Mouse (Mus musculus): Measurements from ENCODE around the gene Rragd.
"Not testable (repeated sequence)": the region's sequence is repeated elsewhere in the genome, so short reads cannot be mapped to it uniquely, and the experiment has no call there.

Rragd gene

DNA sequence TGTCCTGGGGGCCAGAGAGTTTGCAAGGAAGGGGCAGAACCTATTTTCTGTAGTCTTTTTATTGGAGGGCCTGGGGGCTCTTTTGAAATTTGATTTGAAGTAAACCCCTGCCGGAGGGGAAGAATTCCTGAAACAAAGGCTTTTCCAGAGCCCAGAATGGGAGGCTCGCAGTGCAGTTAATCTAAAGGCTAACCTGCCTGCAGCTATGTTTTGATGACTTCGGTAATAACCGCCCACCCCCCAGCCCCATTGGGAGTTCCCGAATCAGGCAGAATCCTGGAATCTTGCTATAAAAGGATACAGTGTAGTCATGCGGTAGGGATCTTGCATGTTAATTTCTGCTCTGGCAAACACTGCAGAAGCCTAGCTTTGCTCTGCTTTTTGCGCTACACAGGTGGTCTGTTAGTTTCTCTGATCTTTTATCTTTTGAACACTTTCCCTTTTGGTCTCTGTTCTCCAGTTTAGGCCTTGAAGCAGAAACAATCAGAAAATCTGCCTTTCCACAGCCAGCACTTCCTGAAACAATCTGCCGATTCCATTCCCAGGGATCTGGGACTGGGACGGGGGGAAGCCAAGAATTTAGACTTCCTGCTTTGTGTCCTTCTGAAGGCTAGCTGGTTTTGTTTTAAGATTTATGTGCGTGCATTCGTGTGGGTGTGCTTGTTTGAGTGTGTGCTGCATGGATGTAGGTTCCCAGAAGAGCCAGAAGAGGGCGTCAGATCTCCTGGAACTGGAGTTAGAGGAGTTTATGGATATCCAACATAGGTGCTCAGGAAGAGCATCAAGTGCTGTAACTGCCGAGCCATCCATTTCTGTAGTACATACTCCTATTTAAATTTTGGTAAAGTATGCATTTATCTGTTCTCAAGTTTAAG lies 2.2 kb downstream of the Rragd start:
- DNase-seq (ENCODE audit: low spot score in 2 of 2), result peak in 1 of 2 experiments; percentile 23

DNA sequence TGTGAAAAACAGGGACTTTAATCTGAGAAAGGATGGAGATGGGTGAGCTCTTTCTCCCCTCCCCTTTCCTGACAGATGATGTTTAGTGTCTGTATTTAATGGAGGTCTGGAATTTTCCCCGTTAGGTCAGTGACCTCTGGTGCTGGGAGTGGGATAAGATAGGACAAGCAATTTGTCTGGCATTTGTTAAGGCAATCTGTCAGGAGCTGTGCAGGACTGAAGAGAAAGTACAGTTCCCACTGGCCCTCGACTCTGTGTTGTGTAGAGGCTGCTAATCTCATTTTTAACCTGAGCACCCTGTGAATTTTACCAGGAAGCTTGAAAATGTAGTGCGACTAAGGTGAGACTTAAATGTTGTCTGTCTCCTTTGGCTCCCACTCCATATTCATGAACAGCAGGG lies 2.8 kb downstream of the Rragd start:
- DNase-seq (ENCODE audit: low spot score in 2 of 2), result no peak

DNA sequence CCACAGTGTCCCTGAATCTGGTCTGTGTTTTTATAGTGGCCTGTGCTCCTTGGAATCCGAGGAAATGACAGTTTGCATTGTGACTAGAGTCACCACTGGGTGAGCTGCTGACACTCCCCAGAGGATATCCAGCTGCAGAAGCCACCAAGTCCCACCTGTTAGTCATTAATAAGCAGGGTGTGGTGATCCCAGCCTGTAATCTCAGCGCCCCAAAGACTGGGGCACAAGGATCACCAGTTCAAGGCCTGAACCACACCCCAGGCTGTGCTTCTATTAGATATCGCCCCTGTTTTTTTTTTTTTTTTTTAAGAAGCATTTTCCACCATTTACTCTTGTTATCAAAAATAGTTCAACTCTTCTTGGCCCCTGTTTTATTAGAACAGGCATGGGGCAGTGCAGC lies 4.2 kb downstream of the Rragd start:
- no peak for DNase-seq (ENCODE audit: low spot score in 2 of 2)

DNA sequence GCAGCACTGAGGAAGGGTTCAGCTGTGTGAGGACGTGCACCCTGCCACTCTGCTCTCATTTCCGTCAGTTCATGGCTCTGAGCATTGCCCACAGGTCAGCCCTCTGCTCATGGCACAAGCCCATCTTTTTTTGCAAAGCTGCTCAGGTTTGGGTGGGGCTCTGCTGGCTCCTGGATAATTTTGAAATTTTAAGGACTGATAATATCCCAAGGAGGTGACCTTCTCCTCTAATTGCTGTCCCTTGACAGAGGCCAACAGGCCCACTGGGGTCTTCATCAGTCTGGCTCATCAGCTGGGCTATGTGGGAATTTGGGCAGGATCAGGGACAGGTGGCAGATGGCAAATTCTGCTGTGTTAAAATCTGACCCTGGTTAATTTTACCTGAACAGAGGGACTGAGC lies 6.5 kb downstream of the Rragd start:
- no peak for DNase-seq (ENCODE audit: low spot score in 2 of 2)

DNA sequence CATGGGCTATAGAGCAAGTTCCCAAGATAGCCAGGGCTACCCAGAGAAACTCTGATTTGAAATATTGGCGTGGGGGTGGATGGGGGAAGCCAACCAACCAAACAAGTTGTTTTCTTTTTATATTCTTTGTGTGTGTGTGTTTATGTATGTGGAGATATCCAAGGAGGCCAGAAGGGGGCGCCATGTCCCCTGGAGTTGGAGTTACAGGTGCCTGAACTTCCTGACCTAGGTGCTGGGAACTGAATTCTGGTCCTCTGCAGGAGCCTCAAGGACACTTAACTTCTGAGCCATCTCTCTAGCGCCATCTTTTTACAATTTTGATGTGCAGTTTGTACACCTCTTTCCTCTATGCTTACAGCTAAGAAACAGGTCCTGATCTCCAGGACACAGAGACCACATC lies 11.3 kb downstream of the Rragd start:
- DNase-seq (ENCODE audit: low spot score in 2 of 2), result no peak

DNA sequence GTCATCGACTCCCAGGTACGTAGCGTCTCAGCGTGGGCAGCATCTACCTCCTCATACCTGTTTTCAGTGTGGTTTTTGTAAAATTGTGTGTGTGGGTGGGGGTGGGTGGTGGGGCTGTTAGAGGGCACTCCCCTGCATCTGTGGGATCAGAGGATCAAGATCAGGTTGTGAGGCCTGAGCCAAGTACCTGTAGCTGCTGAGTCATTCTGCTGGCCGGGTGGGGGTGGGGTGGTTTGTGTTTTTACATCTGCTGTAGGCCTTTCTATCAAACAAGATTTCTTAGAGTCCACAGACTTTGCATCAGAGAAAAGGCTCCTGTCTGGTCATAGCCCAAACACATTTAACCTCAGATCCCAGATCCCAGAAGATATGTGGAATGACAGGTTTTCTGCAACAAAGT lies 13.2 kb downstream of the Rragd start:
- DNase-seq (ENCODE audit: low spot score in 2 of 2), result no peak

DNA sequence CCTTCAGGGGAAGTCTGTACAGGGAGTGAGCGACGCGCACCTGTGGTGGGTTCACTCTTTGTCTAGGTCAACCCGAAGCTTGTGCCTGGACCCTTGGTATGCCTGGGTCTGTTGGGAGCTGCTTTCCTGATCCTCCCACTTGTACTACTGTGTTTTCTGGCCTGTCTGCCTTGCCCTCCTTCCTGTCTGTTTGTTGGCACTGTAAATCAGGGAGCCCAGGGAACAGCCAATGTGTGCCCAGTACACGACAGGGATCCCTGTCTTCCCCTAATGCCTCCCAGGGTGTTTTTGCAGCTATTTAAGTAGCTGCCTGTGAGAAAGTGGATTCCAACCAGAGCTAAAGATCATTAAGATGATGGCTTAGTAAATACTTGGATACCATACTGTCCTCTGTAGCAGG lies 14.7 kb downstream of the Rragd start:
- no peak for DNase-seq (ENCODE audit: low spot score in 2 of 2)

DNA sequence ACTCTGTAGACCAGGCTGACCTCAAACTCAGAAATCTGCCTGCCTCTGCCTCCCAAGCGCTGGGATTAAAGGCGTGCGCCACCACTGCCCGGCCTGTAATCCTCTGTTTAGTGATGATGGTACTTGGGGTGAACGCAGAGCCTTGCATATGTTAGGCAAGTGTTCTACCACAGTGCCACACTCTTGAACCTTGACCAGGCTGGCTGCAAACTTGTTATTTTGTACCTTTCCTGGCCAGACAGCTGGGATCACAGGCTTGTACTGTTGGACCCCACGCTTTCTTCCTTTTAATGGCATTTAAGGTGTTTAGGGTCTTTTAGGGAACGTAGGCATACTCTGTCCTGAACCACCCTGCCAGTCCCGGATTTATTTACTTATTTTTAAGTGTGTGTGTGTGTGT lies 16.2 kb downstream of the Rragd start:
- no peak for DNase-seq (ENCODE audit: low spot score in 2 of 2)

DNA sequence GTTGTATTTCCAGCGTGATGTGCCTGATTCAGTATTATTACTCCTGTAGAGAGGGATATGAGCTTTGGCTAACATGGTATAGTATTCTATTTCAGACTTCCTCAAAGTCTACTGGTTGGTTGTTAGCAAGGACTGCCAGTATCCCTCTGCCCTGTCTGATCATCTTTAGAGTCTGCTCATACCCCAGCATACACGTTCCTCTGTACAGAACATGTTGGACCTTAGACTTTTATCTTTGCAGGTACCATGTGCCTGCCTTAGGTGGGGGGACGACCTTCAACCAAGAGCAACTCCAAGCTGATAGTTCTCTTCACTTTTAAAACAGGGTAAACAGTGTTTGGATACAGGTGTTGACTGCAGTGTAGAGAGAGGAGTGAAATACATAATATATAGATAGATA lies 19.2 kb downstream of the Rragd start:
- no peak for DNase-seq (ENCODE audit: low spot score in 2 of 2)

DNA sequence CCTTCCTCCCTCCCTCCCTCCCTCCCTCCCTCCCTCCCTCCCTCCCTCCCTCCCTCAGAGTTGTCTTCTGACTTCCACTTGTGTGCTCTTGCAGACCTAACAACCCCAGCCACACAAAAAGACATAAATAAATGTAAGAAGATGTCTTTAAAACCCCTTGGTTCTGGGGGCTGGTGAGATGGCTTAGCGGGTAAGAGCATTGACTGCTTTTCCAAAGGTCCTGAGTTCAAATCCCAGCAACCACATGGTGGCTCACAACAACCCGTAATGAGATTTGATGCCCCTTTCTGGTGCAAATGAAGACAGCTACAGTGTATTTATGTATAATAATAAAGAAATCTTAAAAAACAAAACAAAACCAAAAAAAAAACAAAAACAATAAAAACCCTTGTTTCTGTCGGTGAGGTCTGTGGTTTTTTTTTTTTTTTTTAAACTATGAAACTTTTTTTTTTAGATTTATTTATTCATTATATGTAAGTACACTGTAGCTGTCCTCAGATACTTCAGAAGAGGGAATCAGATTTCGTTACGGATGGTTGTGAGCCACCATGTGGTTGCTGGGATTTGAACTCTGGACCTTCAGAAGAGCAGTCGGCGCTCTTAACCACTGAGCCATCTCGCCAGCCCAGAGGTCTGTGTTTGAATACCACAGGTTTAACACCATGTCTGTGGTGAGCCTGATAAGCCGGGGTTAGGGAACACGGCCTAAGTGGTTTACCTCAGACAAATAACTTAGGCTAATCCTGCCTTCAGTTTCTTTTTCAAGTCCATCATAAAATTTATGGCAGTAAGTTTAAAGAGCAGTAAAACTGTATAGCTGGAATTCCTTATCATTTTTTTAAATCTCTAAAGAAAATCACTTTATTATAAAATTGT lies 23.0 kb downstream of the Rragd start:
- DNase-seq (ENCODE audit: low spot score in 2 of 2), result not testable (repeated sequence)

DNA sequence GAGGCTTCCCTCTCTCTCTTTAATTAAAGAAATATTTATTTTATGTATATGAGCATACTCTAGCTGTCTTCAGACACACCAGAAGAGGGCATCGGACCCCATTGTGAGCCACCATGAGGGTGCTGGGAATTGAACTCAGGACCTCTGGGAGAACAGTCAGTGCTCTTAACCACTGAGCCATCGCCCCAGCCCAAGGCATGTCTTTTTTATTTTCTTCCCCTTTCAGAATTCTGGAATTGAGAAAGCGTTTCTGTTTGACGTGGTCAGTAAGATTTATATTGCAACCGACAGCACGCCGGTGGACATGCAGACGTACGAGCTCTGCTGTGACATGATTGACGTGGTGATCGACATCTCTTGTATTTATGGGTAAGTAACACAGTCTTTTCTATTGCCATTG lies 24.0 kb downstream of the Rragd start:
- DNase-seq (ENCODE audit: low spot score in 2 of 2), result no peak

DNA sequence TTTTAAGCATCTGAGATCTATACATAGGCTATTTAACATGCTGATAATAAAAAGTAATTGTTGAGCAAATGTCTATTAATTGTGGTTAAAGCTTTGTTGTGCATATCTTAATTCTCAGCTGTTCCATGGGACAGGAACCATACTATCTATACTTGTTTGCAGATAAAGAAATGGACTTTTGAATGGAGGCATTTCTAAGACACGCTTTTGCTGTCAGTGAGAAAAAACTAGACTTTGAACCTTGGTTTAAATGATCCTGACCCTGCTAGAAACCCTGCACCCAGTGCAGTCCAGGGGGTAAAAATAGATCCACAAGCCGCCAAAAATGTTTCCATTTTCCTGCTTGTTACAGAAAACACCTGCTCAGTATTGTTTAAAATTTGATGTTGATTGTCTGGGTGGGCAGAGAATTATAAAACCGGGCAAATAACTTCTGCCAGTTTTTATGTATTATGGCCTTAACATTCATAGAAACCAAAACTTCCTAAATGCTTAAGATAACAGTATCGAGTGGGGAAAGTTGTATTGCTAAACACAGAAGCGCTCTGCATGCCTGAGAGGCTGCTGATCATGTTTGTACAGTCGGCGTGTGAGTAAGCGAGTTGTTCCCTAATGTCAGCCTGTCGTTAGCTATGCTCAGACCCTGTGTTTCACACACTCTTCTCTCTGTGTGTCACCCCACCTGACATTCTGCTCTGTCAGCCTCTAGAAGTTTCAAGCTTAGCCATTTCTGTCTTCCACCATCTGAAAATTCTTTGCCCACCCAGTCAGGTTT lies 24.8 kb downstream of the Rragd start:
- no peak for DNase-seq (ENCODE audit: low spot score in 2 of 2)

DNA sequence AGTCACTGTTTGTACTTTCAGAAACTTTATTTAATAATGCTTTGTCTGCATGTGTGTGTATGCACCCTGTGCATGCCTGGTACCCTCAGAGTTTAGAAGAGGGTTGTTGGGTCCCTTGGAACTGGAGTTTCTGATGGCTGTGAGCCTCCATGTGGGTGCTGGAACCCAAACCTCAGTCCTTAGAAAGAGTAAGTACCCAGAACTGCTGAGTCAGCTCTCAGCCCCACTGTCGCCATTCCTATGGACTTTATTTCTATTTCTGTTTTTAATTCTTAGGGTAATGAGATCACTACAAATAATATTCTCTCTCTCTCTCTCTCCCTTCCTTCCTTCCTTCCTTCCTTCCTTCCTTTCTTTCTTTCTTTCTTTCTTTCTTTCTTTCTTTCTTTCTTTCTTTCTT lies 27.2 kb downstream of the Rragd start:
- no peak for DNase-seq (ENCODE audit: low spot score in 2 of 2)

DNA sequence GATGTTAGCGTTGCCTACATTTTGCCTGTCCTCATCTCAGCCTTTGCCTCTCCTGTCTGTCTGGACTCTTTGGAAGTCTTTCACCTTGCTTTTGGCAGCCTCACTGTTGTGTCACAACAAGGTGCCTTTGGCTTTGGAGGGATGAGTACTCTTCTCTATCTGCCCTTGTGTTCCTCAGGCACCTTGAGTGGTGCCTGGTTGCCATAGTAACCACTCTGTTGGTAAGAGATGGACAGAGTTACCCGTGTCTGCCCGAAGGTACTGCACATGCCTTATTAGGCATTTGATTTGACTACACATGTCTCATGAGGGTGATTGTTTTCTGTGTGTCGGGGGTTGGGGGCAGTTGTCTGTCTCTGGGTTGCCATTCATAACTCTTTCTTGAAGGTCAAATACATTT lies 29.6 kb downstream of the Rragd start:
- no peak for DNase-seq (ENCODE audit: low spot score in 2 of 2)

DNA sequence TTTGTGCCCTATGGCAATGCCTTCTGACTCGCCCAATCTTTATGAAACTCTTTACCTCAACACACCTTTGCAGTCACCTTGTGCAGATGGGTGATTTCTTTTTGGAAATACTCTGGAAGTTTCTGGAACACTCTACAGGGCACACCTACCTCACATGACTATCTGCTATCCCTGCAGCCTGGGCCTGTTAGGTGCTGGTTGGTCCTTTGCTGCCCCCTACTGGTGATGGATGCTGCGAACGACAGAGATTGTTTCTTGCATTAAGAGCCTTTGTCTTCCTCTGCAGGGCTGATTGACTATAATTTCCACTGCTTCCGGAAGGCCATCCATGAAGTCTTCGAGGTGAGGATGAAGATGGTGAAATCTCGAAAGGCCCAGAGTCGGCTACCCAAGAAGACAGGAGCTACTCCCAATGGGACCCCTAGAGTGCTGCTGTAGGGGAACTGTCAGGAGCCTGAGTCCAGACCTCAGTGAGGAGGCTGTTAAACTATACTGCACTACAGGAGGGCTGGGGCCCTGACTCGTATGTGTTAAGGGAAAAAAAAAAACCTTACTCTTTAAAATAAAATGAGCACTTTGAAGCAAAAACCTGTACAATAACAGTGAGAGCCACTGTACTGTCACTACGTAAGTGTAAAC lies 35.6 kb downstream of the Rragd start:
- peak; percentile 62 to 93 for DNase-seq (ENCODE audit: low spot score in 2 of 2)

DNA sequence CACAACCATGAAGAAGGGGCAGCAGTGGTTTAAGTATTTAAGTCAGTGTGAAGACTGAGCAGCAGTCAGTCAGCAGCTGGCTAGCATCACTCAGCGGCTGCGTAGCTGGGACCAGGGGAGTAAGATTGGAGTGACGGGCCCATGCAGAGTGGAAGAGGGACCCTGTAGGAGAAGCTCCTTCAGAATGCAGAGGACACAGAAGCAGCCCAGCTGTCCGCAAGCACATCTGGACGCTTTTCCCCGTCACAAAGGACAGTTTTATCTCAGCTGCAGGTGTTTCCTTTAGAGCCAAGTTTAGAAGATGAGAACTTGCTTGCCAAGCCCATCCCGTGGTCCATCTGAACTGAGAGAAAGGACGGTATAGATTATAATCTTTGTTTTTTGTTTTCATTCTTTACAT lies 41.6 kb downstream of the Rragd start:
- DNase-seq (ENCODE audit: low spot score in 2 of 2), result no peak

DNA sequence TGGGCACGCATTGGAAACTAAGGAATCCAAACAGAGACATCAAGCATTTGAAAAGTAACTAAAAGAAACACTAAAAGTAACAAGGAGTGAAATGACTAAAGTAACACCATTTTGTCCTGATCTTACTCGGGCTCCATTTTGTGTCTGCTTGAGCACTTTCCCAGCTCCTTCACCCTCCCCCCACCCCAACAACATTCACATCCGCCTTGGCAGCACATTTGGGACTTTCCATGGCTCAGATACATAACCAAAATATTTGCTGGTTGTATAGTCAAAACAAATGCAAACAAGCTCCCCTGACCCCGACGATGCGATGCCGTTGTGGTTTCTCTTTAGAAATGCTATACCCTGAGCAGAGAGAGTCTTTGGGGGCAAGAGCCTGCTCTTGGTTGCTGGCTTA lies 46.3 kb downstream of the Rragd start:
- DNase-seq (ENCODE audit: low spot score in 2 of 2), result no peak

DNA sequence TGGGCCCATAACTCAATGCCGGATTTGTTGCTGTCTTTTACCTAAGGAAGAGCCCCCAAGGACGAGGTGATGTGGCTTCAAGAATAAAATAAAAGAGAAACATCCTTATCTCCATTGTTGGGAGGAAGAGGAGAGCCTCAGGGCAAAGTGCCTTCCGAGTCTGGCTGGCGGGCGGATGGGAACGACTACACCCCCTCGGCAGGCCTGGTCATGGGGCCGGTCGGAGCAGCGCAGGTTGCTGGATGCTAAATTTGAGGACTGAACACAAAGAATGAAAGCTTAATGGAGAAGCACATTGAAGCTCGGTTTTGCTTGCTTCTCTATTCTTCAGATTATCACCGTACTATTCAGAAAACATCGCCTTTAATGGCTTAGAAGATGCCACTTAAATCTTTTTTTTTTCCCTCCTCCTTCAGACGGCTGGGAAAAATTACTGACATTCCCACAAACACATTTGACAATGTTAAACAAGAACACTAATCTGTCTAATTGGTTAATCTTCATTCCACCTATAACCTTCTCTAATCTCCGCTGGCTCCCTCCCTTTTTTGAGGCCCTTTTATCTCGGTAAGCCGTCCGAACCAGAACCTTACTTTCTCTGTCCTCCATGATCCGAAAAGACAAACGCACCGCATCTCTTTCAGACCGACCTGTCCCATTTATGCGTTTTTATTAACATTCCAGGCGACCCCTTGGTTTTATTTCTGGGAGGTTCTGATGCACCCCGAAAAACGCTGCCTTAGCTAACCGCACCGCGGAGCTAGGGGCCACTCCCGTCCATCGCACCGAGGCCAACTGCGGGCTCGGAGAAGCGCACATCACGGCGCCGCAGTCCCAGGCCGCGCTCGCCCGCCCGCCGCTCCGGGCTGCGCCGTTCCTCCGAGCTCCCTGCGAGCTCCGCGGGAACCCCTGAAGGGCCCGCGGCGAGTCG lies 47.7 kb downstream of the Rragd start:
- peak in 1 of 2 experiments; percentile 39 for DNase-seq (ENCODE audit: low spot score in 2 of 2)

DNA sequence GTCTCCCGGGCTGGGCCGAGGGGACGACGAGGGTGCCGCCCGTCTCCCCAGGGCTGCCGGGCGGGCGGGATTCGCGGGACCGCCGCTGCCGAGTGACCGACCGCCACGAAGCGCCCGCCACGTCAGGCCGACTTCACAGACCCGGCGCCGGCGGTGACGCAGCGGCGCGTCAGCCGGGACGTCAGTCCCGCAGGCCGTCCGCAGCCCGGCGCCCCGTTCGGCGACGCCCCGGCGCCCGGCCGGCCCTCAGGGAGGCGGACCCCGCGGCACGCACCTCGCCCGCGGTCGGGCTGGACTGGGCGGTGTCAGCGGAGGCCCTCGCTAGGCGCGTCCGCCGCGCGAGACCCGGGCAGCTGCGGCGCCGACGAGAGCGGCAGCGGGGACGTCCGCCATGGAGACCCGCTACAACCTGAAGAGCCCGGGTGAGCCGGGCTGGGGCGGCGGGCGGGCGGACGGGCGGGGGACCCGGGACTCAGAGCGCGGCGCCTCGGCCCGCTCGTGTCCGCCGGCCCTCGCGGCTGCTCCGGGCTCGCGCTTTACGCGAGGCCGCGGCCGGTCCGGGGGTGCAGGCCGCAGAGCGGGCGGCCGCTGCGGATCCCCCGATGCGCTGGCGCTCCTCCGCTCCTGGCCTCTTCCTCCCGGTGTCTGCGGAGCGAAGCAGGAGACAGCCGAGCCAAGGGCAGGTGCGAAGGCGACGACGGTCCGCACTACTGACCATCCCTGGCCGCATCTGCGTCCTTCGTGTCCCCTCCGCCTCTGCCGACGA lies 48.5 kb downstream of the Rragd start, which contains the start of gene Ube2j1:
Gene Ube2j1, plus strand, starts transcription at position 222 of the 766 bp plus-strand sequence.
- peak; percentile 66 to 84 for DNase-seq (ENCODE audit: low spot score in 2 of 2)

DNA sequence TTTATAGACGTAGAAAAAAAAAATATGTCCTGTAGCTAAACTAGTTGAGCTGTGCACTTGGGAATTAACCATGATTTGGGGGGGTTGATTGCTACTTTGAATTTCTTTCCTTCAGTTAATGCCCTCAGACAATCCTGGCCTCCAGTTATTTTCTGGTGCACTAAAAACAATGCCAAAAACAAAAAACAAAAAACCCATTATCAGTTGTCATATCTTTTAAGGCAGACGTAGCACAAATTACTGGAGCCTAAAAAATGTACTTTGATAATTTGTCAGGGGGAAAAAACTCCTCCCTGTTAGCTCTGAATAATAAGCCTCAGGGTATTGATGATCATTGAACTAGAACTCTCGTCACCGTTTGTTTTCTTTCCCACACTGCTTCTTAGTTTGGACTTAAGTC lies 49.2 kb downstream of the Rragd start:
- DNase-seq (ENCODE audit: low spot score in 2 of 2), result no peak
